Mouse (Mus musculus) G1E-ER4 (cell line): ENCODE measurements around the gene Ldb2. TPM values are rescaled to one million over a fixed set of nuclear protein-coding genes. Genes with fewer than 3 reads are reported as not detected.

Source experiments
- GATA1 ChIP-seq: IDR thresholded peaks from one replicate; pipeline ENCODE4 v1.8.0; 2012; ENCODE audit warnings: low read length, inconsistent platforms
- polyA plus RNA-seq: library from polyadenylated mRNA; stranded (reverse); fragments of >175 nt; gene quantifications from 2 replicates; pipeline ENCODE4 v1.2.3, GENCODE M21; 2012

Gene Ldb2
- polyA plus RNA-seq, 1 experiment: not detected

DNA sequence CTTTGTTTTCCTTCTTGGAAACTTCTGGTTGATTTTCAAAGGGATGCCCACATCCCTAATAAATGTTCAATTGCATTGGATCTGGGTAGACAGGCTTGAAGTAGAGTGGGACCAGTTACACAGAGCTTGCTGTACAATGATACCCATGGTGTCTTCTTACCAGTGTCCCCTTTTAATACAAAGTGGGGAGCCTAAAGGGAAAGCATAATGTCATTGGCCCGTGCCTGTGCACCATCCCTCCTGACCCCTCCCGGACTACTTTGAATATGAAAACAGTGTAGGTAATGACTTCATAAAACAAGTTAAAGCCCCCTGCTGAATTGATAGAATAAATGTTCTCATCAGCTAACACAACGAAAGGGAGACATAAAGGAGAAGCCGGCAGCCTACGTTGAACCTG is 172.0 kb downstream of the Ldb2 start:
- no peak for TF ChIP-seq GATA1

DNA sequence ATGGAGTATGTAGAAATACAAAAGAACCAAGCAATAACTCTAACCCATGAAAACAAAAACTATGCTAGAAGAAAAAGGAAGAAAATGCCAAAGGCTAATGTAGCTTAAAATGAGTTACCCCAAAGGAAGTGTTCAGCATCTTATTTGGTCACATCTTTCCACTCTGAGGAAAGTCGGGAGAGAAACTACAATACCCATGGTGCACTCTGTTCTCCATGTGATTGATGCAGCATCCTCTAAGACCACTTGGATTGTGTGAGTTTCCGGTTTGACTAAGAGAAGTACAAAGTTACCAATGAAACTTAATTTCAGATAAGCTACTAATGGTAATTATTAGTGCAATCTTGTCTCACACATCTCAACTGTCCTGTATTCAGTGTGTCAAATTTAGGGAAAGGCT is 172.6 kb downstream of the Ldb2 start:
- no peak for TF ChIP-seq GATA1

DNA sequence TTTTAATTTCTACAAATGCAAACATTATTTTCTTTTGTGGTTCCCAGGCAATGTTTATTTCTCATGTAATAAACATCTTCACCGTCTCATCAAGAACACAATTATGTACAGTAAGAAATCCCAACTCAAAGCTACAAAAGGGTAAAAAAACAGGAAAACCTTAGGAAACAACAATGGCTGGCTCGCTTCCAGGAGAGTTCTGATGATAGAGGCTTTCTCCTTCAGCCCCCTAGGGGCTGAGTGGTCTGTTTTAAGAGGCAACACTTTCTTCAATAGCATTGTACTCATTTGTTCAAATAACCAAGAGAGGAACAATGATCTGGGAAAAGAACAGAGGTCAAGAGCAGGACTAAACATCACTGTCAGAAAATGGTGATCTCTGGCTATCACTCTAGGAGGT is 173.4 kb downstream of the Ldb2 start:
- TF ChIP-seq GATA1: no peak

DNA sequence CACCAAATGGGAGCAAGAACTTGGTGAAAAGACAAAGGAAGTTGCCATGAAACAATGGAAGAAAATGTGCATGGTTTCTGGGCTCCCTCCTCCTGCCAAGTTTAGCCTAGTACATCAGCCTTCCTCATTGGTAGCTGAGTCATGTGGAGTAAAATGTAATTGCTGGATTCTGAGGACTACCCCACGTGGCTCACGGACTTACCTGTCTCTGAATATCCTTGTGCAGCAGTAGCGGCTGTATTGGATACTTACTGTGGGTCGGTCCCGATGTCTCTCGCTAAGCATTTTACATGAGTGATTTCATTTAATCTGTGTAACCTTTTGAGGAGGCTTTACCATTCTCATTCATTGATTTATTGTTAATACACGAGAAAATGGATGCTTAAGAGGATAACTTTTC is 183.8 kb downstream of the Ldb2 start:
- TF ChIP-seq GATA1: no peak

DNA sequence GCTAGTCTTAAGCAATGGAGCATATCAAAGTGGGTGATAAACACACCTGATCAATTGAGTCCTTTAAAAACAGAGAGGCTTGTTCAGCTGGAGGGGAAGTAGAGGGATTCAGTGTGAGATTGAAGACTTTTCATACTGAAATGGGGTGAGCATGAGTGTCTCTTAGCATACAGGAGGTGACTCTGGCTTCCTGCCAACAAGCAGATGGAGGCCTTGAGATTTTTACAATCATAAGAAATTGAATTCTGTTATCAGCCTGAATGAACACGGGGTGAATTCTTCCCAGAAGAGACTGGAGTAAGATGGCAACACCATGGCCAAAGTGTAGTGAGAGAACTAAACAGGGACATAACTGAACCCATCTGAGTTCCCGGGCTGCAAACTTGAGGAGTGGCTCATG is 190.6 kb downstream of the Ldb2 start:
- no peak for TF ChIP-seq GATA1

DNA sequence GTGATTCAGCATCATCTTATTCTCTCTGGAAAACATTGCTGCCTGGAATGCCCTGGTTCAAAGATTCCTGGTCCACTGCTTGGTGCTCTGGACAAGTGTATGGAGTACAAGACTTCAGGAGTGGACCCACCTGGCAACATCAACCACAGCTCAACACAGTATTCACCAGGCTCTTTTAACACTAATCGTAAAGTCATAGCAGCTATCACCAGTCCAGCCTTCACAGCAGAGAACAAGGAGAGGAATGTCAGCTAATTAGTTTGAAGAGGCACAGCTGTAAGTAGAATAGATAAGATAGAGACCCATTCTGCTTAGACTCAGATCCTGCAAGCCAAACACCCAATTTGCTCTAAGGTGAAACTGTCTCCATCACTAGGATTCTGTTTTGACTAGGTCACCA is 198.1 kb downstream of the Ldb2 start:
- no peak for TF ChIP-seq GATA1

DNA sequence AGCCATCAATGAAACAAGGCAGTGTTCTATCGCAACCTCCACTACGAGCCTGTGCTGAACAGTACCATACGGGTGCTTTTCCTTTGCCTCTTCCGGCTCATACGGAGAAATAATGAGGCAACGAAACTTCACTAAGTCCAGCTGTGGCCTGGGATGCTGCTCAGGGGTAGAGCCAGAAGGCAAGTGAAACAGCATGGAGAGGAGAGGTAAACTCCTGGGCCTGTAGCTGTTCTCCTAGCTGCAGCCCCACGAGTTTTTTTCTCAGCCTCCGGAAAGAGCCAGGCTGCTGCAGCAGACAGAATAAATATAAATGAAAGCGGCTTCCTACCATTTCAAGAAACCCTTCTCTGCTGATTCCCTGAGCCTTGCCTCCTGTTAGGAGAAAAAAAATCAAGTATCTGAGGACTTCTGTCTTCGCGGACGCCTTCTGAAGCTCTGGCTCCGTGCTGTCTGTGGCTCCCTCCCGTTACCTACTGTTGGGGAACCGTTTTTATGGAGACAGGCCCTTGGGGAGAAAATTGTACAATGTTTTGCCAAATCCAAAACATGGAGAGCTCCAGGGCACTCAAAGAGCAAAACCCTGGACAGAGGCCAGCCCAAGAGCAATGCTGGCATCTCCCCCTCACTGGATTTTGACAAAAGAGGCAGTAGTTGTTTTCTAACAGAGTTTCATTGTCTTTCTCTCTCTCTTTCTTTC is 205.8 kb downstream of the Ldb2 start:
- no peak for TF ChIP-seq GATA1

DNA sequence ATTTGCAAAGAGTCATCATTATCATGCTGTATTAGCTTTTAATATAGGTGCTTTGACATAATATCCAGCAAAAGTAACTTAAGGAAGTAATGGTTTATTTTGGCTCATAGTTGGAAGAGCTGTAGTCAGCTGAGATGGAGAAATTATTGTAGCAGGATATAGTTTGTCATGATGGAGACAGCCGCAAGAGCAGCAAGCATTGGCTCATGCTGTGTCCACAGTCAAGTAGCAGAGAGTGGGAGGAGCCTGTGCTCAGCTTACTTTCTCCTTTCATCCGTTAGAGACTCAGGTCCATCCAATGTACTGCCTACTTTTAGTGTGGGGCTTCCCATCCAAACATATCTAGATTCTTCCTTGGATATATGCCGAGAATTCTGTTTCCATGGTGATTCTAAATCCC is 208.7 kb downstream of the Ldb2 start:
- no peak for TF ChIP-seq GATA1

DNA sequence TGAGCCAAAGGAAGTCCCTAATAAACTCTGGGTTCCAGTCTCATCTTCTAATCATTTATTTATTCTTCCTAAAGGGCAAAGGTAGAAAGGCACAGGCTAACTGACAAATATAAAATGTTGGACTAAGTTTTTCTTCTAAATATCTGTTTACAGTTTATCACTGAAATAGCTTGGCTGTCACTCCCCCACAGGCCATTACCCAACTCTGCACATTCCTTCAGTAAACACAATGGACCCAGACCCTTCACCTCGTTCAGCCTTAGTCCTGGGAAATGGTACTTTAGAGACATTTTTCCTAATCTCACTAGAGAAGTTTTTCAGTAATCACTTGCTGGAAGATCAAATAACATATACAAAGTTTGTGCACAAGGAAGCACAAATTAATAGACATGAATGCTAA is 210.2 kb downstream of the Ldb2 start:
- TF ChIP-seq GATA1: no peak

DNA sequence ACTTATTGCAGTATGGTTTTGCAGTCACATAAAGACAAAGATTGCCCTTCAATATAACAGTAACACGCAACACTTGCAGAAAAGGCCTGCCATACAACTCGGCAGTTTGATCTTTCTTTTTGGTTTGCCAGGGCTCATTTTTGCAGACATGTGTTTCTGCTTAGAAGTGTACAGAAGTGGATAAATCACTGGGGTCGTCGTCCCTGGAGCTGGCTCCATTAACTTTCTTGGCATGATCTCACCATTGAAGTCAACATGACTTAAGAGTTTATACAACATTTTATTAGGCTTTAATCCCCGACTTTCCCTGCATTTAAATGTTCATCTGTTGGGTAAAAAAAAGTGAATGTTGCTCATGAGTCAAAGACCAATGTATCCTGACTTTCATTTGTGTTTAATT is 212.9 kb downstream of the Ldb2 start:
- TF ChIP-seq GATA1: no peak

DNA sequence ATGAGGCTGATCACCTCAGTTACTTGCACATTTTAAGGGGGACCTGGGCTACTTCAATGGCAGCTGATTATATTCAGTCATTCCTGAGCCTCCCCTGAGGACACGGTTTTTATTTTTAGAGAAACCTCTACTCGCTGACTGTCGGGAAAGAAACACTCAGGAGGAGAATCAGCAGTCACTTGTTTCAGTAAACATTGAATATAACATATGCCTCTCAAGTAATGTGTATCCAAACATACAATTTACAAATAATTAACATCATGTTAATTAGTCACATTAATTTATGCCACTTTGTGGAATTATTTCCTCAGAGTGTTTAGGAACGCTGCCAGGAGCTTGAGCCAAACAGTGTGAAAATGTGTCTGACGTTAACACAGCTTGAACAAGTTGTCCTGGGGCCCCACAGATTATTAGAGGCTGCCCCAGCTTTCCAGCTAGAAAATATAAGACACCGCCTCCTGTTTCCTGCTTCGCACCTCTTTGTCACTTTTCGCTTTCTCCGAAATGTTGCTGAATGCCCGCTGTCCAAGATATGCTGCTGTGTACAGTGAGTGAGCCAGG is 219.5 kb downstream of the Ldb2 start:
- TF ChIP-seq GATA1: no peak

DNA sequence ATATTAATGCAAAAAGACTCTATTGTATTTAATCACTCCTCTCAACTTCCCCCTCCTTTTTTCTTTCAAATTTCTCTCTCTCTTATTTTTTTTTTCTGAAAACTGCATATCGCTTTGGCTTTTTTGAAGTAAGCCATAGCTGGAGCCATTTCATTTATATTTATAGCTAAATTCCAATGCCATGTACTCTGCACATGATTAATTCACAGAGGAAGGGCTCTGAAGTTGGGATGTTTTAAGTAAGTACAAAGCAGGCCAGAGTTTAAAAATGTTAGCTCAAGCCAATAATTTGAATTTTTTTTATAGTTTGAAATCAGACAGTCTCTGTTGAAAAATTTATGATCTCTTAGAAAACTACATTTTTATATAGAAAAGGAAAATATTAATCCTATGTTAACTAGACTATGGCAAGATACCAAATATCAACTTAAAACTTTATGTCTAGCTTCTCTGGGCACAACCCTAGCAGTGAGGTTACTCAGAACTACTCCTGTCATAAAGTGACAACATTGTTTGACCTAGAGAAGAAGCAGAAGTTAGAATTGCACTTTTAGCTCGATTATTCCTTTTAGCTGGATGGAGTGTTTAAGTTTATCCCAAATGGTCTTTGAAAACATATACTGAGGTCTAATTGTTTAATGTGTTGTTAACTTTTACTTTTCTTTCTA is 222.7 kb downstream of the Ldb2 start:
- no peak for TF ChIP-seq GATA1

DNA sequence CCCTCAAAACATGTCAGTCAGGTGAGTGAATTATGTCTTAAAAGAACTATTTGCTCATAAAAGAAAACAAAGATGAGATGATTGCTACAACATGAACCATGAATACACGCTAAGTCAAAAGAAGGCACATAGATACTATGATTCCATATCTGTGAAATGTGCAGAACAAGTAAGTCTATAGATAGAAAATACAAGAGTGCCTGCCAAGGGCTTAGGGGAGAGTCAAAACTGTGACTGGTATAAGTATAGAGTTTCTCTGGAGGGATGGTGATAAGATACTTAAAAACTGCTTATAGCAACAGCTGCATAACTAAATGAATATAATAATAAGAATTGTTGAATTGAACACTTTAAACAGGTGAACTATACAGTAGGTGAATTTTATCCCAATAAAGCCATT is 224.8 kb downstream of the Ldb2 start:
- no peak for TF ChIP-seq GATA1

DNA sequence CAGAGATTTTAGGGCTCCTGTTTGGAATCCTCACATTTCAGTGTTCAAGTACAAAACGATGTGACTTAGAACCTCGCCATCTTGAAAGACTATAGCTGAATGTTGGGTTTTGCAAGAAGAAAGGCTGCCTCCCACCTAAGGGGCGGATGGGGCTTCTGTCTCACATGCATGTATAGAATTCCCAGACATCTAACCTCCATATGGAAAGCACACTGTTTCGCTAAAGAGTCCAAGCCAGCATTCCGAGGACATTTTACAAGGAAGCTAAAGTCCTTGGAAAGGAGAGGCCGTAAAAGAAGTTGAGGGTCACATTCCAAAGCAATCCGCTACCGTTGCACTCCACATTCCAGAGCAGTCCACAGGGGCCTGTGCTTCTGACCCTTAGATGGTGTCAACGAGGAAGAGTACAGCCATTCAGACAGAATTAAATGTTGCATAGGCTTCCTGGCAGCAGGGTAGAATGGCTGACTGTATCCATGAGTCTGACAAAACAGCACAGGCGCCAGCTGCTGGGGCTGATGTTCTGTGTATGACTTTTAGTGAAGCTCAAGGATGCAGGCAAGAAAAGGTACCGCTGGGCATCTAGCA is 245.6 kb downstream of the Ldb2 start:
- no peak for TF ChIP-seq GATA1

DNA sequence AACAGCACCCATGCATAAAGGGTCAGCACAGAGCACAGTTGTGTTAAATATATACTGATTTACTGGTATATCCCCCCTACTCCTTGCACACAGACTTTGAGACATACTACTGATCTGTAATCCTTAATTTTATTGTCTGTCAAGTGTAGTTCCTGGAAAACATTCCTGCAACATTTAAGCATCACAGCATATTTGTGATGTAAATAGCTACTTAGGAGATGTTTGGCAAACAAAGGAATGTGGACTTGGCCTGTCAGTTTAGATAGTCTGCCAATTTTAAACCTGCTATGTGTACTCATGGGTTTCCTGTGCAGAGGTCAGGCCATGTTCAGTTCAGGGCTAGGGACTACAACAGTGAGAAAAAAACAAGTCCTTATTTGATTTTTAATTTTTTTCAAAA is 246.3 kb downstream of the Ldb2 start:
- TF ChIP-seq GATA1: no peak

DNA sequence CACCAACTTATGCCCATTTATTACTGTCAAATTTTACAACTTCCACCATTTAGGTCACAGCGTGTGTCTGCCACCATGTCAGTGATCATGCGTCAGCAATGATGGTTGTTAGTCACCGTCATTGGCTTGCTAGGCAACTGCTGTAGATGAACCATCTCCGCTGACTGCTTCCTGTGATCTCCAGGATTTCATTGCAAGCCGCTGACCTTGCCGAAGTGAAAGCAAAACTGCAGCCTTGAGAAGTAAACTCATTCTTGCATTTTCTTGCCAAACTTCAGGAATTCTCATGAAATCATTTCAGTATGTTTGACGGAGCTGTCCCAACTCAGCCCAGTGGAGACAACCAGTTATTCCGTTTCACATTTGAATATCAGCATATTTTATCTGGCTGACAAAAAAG is 247.4 kb downstream of the Ldb2 start:
- TF ChIP-seq GATA1: no peak

DNA sequence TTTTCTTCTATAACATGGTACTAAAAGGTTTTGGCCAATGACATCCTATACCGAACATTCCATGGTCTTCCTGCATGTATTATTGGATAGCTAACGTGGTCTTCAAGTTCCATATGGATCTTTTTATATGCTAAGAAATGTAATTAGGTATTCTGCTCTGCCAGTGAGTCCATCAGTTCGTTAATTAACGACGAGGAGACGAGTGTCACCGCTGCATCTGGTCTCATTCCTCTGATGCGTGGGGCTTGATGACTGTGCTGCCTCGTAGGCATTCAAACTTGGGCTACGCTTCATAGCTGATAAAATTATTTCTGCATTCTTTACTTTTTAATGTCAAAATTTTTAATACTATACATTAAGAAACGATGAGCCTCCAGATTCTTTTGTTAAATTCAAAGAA is 251.0 kb downstream of the Ldb2 start:
- no peak for TF ChIP-seq GATA1
